Mouse (Mus musculus) small intestine, adult 2 months (tissue): ENCODE data around the gene Zmynd8.

Experiments used
- CTCF ChIP-seq: fragments of 200-500 bp; IDR thresholded peaks from 2 replicates; pipeline ENCODE4 v1.5.1; 2012; ENCODE audit warnings: low read depth, mild to moderate bottlenecking, control low read depth, inconsistent platforms, low read length, moderate library complexity, mixed read lengths; ENCODE audit not compliant: insufficient replicate concordance, insufficient read length; ENCODE audit errors: extremely low read depth
- POLR2A ChIP-seq: fragments of 200-500 bp; IDR thresholded peaks from 2 replicates; pipeline ENCODE4 v1.6.1; 2012; ENCODE audit warnings: low read depth, mild to moderate bottlenecking, control low read depth, inconsistent platforms, low read length, moderate library complexity

DNA sequence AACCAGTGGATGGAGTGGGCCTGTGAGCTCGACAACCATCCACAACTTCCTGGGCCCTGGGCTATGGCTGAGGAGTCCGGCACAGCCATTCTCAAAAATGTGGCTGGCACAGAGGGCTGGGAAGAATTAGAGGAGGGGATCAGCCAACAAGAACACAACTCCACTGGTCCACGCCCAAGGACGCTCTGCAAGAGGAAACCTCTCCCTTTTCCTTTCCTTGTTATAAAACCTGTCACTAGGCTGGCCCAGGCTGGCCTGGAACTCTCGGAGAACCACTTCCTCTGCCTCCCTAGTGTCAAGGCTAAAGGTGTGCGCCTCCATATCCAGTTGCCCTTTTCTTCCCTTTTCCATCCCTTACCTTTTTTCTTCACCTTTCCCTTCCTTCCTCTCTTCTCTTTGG lies 55.5 kb downstream of the Zmynd8 start:
- TF ChIP-seq POLR2A (no peak), CTCF (no peak)
